Mouse (Mus musculus) olfactory bulb, adult 2 months (tissue): ENCODE measurements around the gene Frat2. TPM values are rescaled to one million over a fixed set of nuclear protein-coding genes. Genes with fewer than 3 reads are reported as not detected.
"Not testable (repeated sequence)": the region's sequence is repeated elsewhere in the genome, so short reads cannot be mapped to it uniquely, and the experiment has no call there.

ENCODE experiments used
- H3K27ac ChIP-seq: fragments of 200-500 bp; 2 replicates; pipeline ENCODE4 v1.5.1; 2012; ENCODE audit warnings: low read depth, low read length; ENCODE audit not compliant: insufficient read depth
- H3K4me1 ChIP-seq: fragments of 200-500 bp; 2 replicates; pipeline ENCODE4 v1.6.1; 2012; ENCODE audit warnings: low read length; ENCODE audit not compliant: control insufficient read depth, insufficient read depth
- H3K4me3 ChIP-seq: fragments of 200-500 bp; 2 replicates; pipeline ENCODE4 v1.5.1; 2012; ENCODE audit warnings: mild to moderate bottlenecking, low read depth, low read length, moderate library complexity; ENCODE audit not compliant: insufficient read depth
- CTCF ChIP-seq: fragments of 200-500 bp; IDR thresholded peaks from 2 replicates; pipeline ENCODE4 v1.5.1; 2012; ENCODE audit warnings: low read depth, mild to moderate bottlenecking, low read length, moderate library complexity; ENCODE audit not compliant: insufficient read depth
- POLR2A ChIP-seq: fragments of 200-500 bp; IDR thresholded peaks from 2 replicates; pipeline ENCODE4 v1.6.1; 2012; ENCODE audit warnings: mild to moderate bottlenecking, low read depth, low read length, moderate library complexity; ENCODE audit not compliant: insufficient read depth
- WGBS: fragments of 180-500 bp; shearing (Covaris S2); methylation state at CpG from one replicate; pipeline ENCODE4 v1.1.7; 2018; 5-methylcytosine and 5-hydroxymethylcytosine counted together
- polyA plus RNA-seq: library from polyadenylated mRNA; stranded (reverse); fragments of >200 nt; gene quantifications from 2 replicates; pipeline ENCODE4 v1.2.4, GENCODE M21; 2012; ENCODE audit warnings: low replicate concordance; ENCODE audit not compliant: missing spikeins, insufficient read depth, insufficient read length

Frat2 gene
- polyA plus RNA-seq, 1 experiment, result not detected

DNA sequence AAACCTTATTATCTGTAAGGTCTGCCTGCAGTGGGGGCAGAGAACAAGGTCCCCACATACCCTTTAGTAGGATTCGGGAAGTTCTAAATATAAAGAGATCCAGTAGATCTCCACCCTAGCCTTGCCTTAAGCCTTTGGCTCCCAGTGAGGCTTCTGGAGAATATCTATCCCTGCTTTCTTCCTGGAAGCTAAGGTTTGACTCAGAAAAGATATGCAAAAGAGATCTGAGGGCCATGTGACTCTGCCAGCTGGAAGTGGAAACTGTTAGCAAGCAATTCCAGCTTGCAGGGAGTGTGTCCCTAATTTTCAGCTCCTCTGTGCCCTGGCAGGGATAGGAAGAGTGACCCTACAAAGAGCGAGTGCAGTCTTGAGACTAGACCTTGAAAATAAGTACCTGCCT is 24.4 kb upstream of the Frat2 start:
- no peak overlapping the region for H3K4me3 ChIP-seq
- no peak for TF ChIP-seq POLR2A
- no peak for TF ChIP-seq CTCF
- H3K27ac ChIP-seq, result peak overlapping the region; percentile 48; the same call in 1 of the 2 replicates
- peaks cover 10% of the 10 kb centered on the region for H3K4me1 ChIP-seq
- WGBS, result 59% methylated on average over 2 of the region's 2 CpGs

- H3K4me3 ChIP-seq, H3K27ac ChIP-seq: not testable (repeated sequence)
- H3K4me1 ChIP-seq, result peaks cover 10% of the 10 kb centered on the region
- 43% methylated on average over 5 of the region's 5 CpGs for WGBS
Observed at GRCm38 (mm10) chr19:41869946-41870345, 22.0 kb upstream of the Frat2 start.

- no peak for TF ChIP-seq POLR2A
- TF ChIP-seq CTCF, result no peak
- Histone ChIP-seq H3K4me1 (peaks cover 10% of the 10 kb centered on the region), H3K27ac (no peak overlapping the region), H3K4me3 (no peak overlapping the region)
- WGBS, result 78% methylated on average over 5 of the region's 5 CpGs
Observed at GRCm38 (mm10) chr19:41869296-41869695, 21.4 kb upstream of the Frat2 start.

GRCm38 (mm10) chr19:41866707-41867106 is 18.8 kb upstream of the Frat2 start:
- H3K27ac ChIP-seq, result no peak overlapping the region
- 80% methylated on average over 8 of the region's 8 CpGs for WGBS
- no peak overlapping the region for H3K4me3 ChIP-seq
- H3K4me1 ChIP-seq, result no peaks in the 10 kb centered on the region; the same call in 1 of the 2 replicates
- TF ChIP-seq CTCF (no peak), POLR2A (no peak)

GRCm38 (mm10) chr19:41857816-41858310 is 9.9 kb upstream of the Frat2 start:
- Histone ChIP-seq H3K4me1 (no peaks in the 10 kb centered on the region), H3K27ac (no peak overlapping the region), H3K4me3 (no peak overlapping the region)
- 93% methylated on average over 3 of the region's 3 CpGs for WGBS
- TF ChIP-seq POLR2A (no peak), CTCF (no peak)

- Histone ChIP-seq H3K27ac (no peak overlapping the region), H3K4me3 (no peak overlapping the region), H3K4me1 (no peaks in the 10 kb centered on the region)
- TF ChIP-seq POLR2A (no peak), CTCF (no peak)
- WGBS, result 95% methylated on average over 5 of the region's 5 CpGs
Observed at GRCm38 (mm10) chr19:41857086-41857762, 9.3 kb upstream of the Frat2 start.

GRCm38 (mm10) chr19:41852423-41852822 is 4.5 kb upstream of the Frat2 start:
- no peak overlapping the region for H3K27ac ChIP-seq

DNA sequence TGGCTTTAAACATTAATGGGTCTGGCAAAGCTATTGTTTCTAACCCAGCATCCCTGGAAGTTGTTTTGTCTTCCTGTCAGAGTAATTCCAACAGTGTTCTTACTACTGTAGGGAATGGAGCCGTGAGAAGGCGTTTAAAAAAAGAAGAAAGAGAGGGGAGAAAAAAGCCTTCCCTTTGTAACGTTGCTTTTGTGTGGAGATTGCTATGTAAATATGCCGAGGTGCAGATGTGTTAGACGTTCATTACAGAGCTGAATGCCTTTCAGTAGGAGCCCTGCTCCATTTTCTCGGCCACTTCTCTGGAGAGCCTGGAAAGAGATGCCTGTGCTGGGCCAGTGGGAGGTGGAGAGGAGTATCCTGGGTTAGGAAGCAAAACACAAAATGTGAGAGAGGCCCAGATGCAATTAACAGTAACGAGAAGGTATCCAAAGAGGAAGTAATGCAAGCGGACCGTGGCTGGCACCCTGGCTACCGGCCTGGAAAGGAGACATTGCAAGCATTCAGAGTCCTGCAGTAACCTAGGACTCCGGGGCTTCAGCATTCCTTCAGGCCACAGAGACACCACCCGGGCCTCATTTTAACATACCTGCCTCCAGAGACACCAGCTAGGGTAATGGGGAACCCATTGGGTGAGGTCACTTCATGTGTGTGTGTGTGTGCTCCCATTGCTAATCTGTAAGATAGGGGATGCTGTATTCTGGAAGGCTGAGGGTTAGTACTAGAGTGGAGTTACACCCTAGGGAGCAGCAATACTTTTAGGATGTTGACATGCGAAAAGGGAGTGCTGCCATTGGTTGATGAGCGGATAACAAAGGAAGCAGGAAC is 3.0 kb upstream of the Frat2 start:
- no peak for TF ChIP-seq CTCF
- TF ChIP-seq POLR2A, result no peak
- WGBS, result 18% methylated on average over 14 of the region's 14 CpGs

More at GRCm38 (mm10) chr19:41852423-41852822, 4.5 kb upstream of the Frat2 start:
- TF ChIP-seq CTCF (no peak), POLR2A (no peak)
- Histone ChIP-seq H3K4me3 (no peak overlapping the region), H3K4me1 (peaks cover 4% of the 10 kb centered on the region)
- 89% methylated on average over 4 of the region's 4 CpGs for WGBS

More for the DNA sequence above, 3.0 kb upstream of the Frat2 start:
- Histone ChIP-seq H3K27ac (peak overlapping the region; percentile 59), H3K4me1 (peaks cover 10% of the 10 kb centered on the region), H3K4me3 (no peak overlapping the region)
